Mouse (Mus musculus): ENCODE results near the gene Senp5. TPM values are rescaled to one million over a fixed set of nuclear protein-coding genes. Genes with fewer than 3 reads are reported as not detected.

The Senp5 gene
- total RNA-seq (2023), result 28.0 TPM

DNA sequence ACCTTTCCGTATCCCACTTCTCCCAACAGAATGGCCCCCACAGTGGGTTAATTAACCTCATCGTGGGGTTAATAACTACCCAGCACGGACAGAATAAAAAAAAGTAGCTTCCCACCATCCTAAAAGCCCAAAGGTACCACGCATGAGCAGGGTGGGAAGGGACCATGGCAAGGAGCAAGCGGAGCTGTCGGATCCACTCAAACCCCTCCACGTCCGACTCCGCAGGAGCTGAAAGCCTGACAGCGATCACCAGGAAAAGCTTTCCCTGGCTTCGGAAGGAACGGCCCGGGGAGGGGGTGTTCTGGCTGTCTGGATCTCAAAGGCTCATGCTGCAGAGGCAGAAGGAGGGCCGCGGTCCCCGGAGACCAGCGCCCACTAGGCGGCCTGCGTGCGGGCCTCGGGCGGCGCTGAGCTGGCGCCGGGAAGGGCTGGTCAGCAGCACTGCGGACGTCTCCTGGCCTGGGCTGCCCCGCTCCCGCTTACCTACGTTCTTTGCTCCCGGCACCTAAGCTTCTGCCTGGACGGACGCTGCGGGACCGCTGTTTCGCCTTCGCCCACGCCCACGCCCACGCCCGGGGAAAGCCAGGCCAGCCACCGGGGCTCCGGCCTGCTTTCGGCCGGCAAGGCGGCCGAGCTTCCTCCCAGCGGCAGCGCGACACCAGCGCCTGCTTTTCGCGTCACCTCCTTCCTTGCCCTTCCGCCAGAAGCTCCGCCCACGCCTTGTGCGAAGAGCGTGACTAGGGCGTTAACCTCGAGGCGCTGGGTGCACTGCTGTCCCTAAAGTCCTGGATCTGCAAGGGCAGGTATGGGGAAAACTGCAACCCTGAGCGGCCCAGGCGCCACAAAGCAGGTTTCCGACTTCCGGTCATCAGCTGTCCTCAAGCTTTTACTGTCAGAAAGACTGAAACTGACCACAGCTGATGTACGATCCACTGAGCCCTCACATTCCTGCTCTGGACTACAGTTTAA is at the start of gene Senp5:
Gene Senp5 (minus strand): TSS at position 779 of the 969 bp plus-strand sequence.

GRCm38 (mm10) chr16:31948345-31948774 is 54.7 kb downstream of the Senp5 start, which contains the start of the genes 0610012G03Rik and Ncbp2:
Gene 0610012G03Rik, minus strand, starts transcription at chr16:31948494.
Gene Ncbp2, plus strand, starts transcription at chr16:31948513.

GRCm38 (mm10) chr16:31933751-31934549 is 69.1 kb downstream of the Senp5 start, which contains the start of gene Pigz:
Gene Pigz, plus strand, starts transcription at chr16:31933851.

Other genes starting within 250 kb of the Senp5 start
- not detected for gene Meltf, start 124.5 kb downstream of the Senp5 start, total RNA-seq (2023)
- not detected for gene Pigz, start 69.4 kb downstream of the Senp5 start, total RNA-seq (2023)
- gene 0610012G03Rik, start 54.8 kb downstream of the Senp5 start, total RNA-seq (2023), result 13.3 TPM
- gene Ncbp2, start 54.8 kb downstream of the Senp5 start, total RNA-seq (2023), result 20.7 TPM
- gene Pak2, start 76.1 kb upstream of the Senp5 start, total RNA-seq (2023), result 106 TPM
- 50.2 TPM for gene Pigx, start 96.5 kb upstream of the Senp5 start, total RNA-seq (2023)
- gene Cep19, start 96.5 kb upstream of the Senp5 start, total RNA-seq (2023), result 11.7 TPM
- 74.4 TPM for gene Nrros, start 162.3 kb upstream of the Senp5 start, total RNA-seq (2023)
- not detected for gene Bex6, start 176.5 kb upstream of the Senp5 start, total RNA-seq (2023)
- 7.0 TPM for gene Fbxo45, start 243.9 kb upstream of the Senp5 start, total RNA-seq (2023)
- gene Wdr53, start 243.9 kb upstream of the Senp5 start, total RNA-seq (2023), result 9.8 TPM

Data from CD8-positive naive resting alpha-beta T cell, adult 57 days (primary cell).